Mouse (Mus musculus): ENCODE data around the gene Trim7. TPM values are rescaled to one million over a fixed set of nuclear protein-coding genes. Genes with fewer than 3 reads are reported as not detected.
A peak's percentile ranks its signal among the peaks of the same experiment; 100 is the strongest.

Trim7 gene
- total and polyA plus RNA-seq, 3 experiments, result 0.81 to 1.3 TPM; not detected in 1

GRCm38 (mm10) chr11:48796290-48796689, 29.6 kb upstream of the Trim7 start:
- no peak for TF ChIP-seq UBTF (IDR thresholded peaks at IDR 0.05; ENCODE audit: borderline replicate concordance, insufficient read depth, low read depth, low read length)
- TF ChIP-seq CTCF (IDR thresholded peaks at IDR 0.05 in 2 of 3, conservative IDR thresholded peaks at IDR 0.05 in 1 of 3; ENCODE audit: control insufficient read depth in 1 of 3, insufficient read depth in 1 of 3, low read depth in 2 of 3, low read length in 3 of 3, poor library complexity in 1 of 3, severe bottlenecking in 1 of 3), result peak; percentile 4 to 8 (median 7); a peak in 2 of 6 replicates
- no peak for TF ChIP-seq GATA1 (IDR thresholded peaks at IDR 0.05; ENCODE audit: low read depth, low read length)
- no peak for TF ChIP-seq SMC3 (IDR thresholded peaks at IDR 0.05; ENCODE audit: low read depth, low read length)
- no peak for TF ChIP-seq KAT2A (conservative IDR thresholded peaks at IDR 0.05; ENCODE audit: low read depth, low read length)
- no peak for TF ChIP-seq JUND (IDR thresholded peaks at IDR 0.05; ENCODE audit: low read depth, low read length)
- no peak for DNase-seq (ENCODE audit: low read depth, low spot score)
- no peaks in the 10 kb centered on the region for H3K27me3 ChIP-seq (ENCODE audit: control insufficient read depth in 1 of 2, insufficient read depth in 2 of 2, low read length in 2 of 2)
- no peaks in the 10 kb centered on the region for H3K9me3 ChIP-seq (replicated peaks; ENCODE audit: insufficient read depth, low read length)
- no peak overlapping the region for H3K4me3 ChIP-seq (ENCODE audit: control insufficient read depth in 1 of 2, insufficient read depth in 1 of 2, low read depth in 2 of 2, low read length in 2 of 2)
- peaks cover 27% of the 10 kb centered on the region for H3K79me2 ChIP-seq (ENCODE audit: control insufficient read depth, insufficient read depth, low read length, poor library complexity)
- peaks cover 5 to 18% of the 10 kb centered on the region in 2 experiments for H3K36me3 ChIP-seq (ENCODE audit: control insufficient read depth in 1 of 2, insufficient read depth in 2 of 2, low read length in 2 of 2)
- peaks cover 2 to 23% of the 10 kb centered on the region in 2 experiments for H3K4me1 ChIP-seq (ENCODE audit: control insufficient read depth in 1 of 2, insufficient read depth in 2 of 2, low read length in 2 of 2)
- H3K9ac ChIP-seq (ENCODE audit: control insufficient read depth, low read depth, low read length, poor library complexity, severe bottlenecking), result no peak overlapping the region
- no peak overlapping the region for H3K27ac ChIP-seq (ENCODE audit: control insufficient read depth, low read depth, low read length)

DNA sequence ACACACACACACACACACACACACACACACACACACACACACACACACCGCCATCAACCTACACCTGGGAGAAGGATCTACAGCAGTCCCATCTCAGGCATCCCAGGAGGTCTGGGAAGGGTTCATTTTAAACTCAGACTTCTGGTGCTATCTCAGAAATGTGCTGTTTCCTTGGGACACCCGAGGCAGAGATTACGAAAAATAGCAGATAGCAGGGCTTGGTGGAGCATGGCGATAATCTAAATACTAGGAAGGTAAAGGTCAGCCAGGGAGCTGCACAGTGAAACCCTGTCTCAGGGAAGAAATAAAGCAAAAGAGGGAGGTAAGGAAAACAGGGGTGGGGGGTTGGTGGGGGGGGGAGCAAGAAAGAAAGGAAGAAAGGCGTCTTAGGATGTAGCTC, 28.7 kb upstream of the Trim7 start:
- no peak overlapping the region for H3K9ac ChIP-seq (ENCODE audit: control insufficient read depth, low read depth, low read length, poor library complexity, severe bottlenecking)
- H3K36me3 ChIP-seq (ENCODE audit: control insufficient read depth in 1 of 2, insufficient read depth in 2 of 2, low read length in 2 of 2), result peaks cover 14 to 17% of the 10 kb centered on the region in 2 experiments
- TF ChIP-seq JUND (IDR thresholded peaks at IDR 0.05; ENCODE audit: low read depth, low read length) (no peak), POLR2AphosphoS5 (IDR thresholded peaks at IDR 0.05; ENCODE audit: borderline replicate concordance, low read depth, low read length) (no peak), NRF1 (IDR thresholded peaks at IDR 0.05; ENCODE audit: insufficient read depth, low read depth, low read length, poor library complexity, severe bottlenecking) (0 out of 2 replicates have a peak, but pooled peaks have one; percentile 6), ETS1 (IDR thresholded peaks at IDR 0.05; ENCODE audit: low read depth, low read length) (peak; percentile 36; the same call in 1 of the 2 replicates), TCF12 (IDR thresholded peaks at IDR 0.05; ENCODE audit: low read depth, low read length) (peak; percentile 81), RCOR1 (IDR thresholded peaks at IDR 0.05; ENCODE audit: low read depth, low read length) (peak; percentile 87), ZC3H11A (IDR thresholded peaks at IDR 0.05; ENCODE audit: low read depth, low read length) (no peak), TAL1 (IDR thresholded peaks at IDR 0.05; ENCODE audit: low read length) (peak; percentile 32; the same call in 1 of the 2 replicates), EP300 (IDR thresholded peaks at IDR 0.05; ENCODE audit: low read depth in 1 of 2, low read length in 2 of 2) (peak; percentile 64 to 84), GATA1 (IDR thresholded peaks at IDR 0.05; ENCODE audit: low read depth, low read length) (peak; percentile 84)
- peaks cover 2 to 22% of the 10 kb centered on the region in 2 experiments for H3K4me1 ChIP-seq (ENCODE audit: control insufficient read depth in 1 of 2, insufficient read depth in 2 of 2, low read length in 2 of 2)
- H3K27me3 ChIP-seq (ENCODE audit: control insufficient read depth in 1 of 2, insufficient read depth in 2 of 2, low read length in 2 of 2), result no peaks in the 10 kb centered on the region
- peaks cover 37% of the 10 kb centered on the region for H3K79me2 ChIP-seq (ENCODE audit: control insufficient read depth, insufficient read depth, low read length, poor library complexity)
- no peak overlapping the region; the same call in 1 of the 2 replicates for H3K27ac ChIP-seq (ENCODE audit: control insufficient read depth, low read depth, low read length)
- no peaks in the 10 kb centered on the region for H3K9me3 ChIP-seq (replicated peaks; ENCODE audit: insufficient read depth, low read length)
- peak; percentile 39 for DNase-seq (ENCODE audit: low read depth, low spot score)
- peak overlapping the region in 1 of 2 experiments; percentile 78; a peak in 2 of 4 replicates for H3K4me3 ChIP-seq (ENCODE audit: control insufficient read depth in 1 of 2, insufficient read depth in 1 of 2, low read depth in 2 of 2, low read length in 2 of 2)
